Mouse (Mus musculus): ENCODE measurements at regions not wholly inside any gene's neighbourhood (a gene's known extent, or its start where the extent isn't known, plus 50 kb on each side); places are given as distances from the start of the nearest gene placed in this dataset.
A peak's percentile ranks its signal among the peaks of the same experiment; 100 is the strongest.

DNA sequence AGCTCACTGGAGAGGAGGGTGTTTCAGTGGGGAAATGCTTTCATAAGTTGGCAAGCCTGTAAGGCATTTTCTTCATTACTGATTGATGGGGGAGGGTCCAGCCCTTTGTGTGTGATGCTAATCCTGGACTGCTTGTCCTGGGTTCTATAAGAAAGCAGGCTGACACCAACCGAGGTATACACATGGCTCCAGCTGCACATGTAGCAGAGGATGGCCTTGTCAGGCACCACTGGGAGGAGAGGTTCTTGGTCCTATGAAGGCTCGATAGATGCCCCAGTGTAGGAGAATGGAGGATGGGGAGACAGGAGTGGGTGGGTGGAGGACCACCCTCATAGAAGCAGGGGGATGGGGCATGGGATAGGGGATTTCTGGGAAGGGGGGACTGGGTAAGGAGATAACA is 151.0 kb downstream of the Fam173b start:
- Histone ChIP-seq H3K4me2 (ENCODE audit: low read depth, low read length) (no peak overlapping the region), H3K36me3 (replicated peaks; ENCODE audit: control insufficient read depth, insufficient read depth, low read length) (no peaks in the 10 kb centered on the region), H3K9me3 (replicated peaks; ENCODE audit: control insufficient read depth, low read length) (no peaks in the 10 kb centered on the region), H3K9ac (replicated peaks; ENCODE audit: low read depth, low read length) (no peak overlapping the region), H3K4me3 (ENCODE audit: low read depth, low read length) (no peak overlapping the region), H3K27ac (ENCODE audit: low read depth) (no peak overlapping the region), H3K4me1 (ENCODE audit: control insufficient read depth, insufficient read depth) (no peaks in the 10 kb centered on the region), H3K27me3 (ENCODE audit: control insufficient read depth, insufficient read depth, low read length) (no peaks in the 10 kb centered on the region)
- TF ChIP-seq CTCF (IDR thresholded peaks at IDR 0.05; ENCODE audit: low read depth) (no peak), EP300 (IDR thresholded peaks at IDR 0.05; ENCODE audit: low read depth) (no peak)
- ATAC-seq (ENCODE audit: insufficient read depth, low read depth) (no peak), DNase-seq (ENCODE audit: low spot score) (no peak)
- 74% methylated on average over 2 of the region's 2 CpGs for WGBS

DNA sequence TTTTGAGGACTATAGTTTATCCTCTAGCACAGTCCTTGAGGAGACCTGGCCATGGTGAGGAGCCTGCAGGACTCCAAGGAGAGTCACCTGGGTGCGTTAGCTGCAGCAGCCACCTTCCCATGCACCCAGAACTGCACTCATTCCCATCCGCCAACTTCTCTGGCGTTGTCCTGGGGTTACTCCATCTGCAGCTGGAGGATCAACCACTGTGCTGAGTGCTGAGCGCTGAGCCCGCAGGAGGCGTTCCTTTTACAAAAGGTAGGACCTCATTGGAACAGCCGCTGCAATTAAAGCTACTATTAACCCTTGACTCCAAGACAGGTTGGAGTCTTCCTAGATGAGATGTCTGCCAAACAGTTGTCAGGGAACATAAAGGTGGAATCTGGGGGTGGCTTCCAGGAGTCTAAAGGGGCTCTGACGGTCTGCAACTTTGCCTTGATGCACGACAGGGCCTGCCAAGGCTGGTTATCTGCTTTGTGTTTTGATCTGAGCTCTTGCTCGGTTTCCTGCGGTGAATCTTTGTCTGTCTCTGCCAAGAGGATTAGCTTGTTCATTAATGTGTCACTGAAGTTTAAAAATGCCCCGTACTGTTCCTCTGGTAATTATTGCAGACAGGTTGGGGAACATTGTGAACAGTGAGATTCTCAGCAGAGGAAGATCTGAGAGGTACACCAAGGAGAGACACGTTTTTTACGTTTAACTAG is 152.1 kb downstream of the Fam173b start:
- ATAC-seq (ENCODE audit: insufficient read depth, low read depth) (no peak), DNase-seq (ENCODE audit: low spot score) (no peak)
- TF ChIP-seq EP300 (IDR thresholded peaks at IDR 0.05; ENCODE audit: low read depth) (no peak), CTCF (IDR thresholded peaks at IDR 0.05; ENCODE audit: low read depth) (no peak)
- 42% methylated on average over 14 of the region's 14 CpGs for WGBS
- no peak overlapping the region for H3K4me3 ChIP-seq (ENCODE audit: low read depth, low read length)
- no peak overlapping the region for H3K27ac ChIP-seq (ENCODE audit: low read depth)
- no peak overlapping the region for H3K4me2 ChIP-seq (ENCODE audit: low read depth, low read length)
- H3K27me3 ChIP-seq (ENCODE audit: control insufficient read depth, insufficient read depth, low read length), result no peaks in the 10 kb centered on the region
- no peaks in the 10 kb centered on the region for H3K4me1 ChIP-seq (ENCODE audit: control insufficient read depth, insufficient read depth)
- no peaks in the 10 kb centered on the region for H3K9me3 ChIP-seq (replicated peaks; ENCODE audit: control insufficient read depth, low read length)
- no peak overlapping the region for H3K9ac ChIP-seq (replicated peaks; ENCODE audit: low read depth, low read length)
- no peaks in the 10 kb centered on the region for H3K36me3 ChIP-seq (replicated peaks; ENCODE audit: control insufficient read depth, insufficient read depth, low read length)

GRCm38 (mm10) chr15:31768959-31769844 is 167.6 kb downstream of the Fam173b start:
- Histone ChIP-seq H3K9me3 (replicated peaks; ENCODE audit: control insufficient read depth, low read length) (no peaks in the 10 kb centered on the region), H3K27ac (ENCODE audit: low read depth) (no peak overlapping the region), H3K36me3 (replicated peaks; ENCODE audit: control insufficient read depth, insufficient read depth, low read length) (no peaks in the 10 kb centered on the region), H3K4me1 (ENCODE audit: control insufficient read depth, insufficient read depth) (no peaks in the 10 kb centered on the region), H3K27me3 (ENCODE audit: control insufficient read depth, insufficient read depth, low read length) (no peaks in the 10 kb centered on the region), H3K4me2 (ENCODE audit: low read depth, low read length) (no peak overlapping the region), H3K4me3 (ENCODE audit: low read depth, low read length) (no peak overlapping the region), H3K9ac (replicated peaks; ENCODE audit: low read depth, low read length) (no peak overlapping the region)
- TF ChIP-seq EP300 (IDR thresholded peaks at IDR 0.05; ENCODE audit: low read depth), result no peak
- TF ChIP-seq CTCF (IDR thresholded peaks at IDR 0.05; ENCODE audit: low read depth), result no peak
- DNase-seq (ENCODE audit: low spot score) (no peak), ATAC-seq (ENCODE audit: insufficient read depth, low read depth) (no peak)
- WGBS, result 81% methylated on average over 12 of the region's 12 CpGs

DNA sequence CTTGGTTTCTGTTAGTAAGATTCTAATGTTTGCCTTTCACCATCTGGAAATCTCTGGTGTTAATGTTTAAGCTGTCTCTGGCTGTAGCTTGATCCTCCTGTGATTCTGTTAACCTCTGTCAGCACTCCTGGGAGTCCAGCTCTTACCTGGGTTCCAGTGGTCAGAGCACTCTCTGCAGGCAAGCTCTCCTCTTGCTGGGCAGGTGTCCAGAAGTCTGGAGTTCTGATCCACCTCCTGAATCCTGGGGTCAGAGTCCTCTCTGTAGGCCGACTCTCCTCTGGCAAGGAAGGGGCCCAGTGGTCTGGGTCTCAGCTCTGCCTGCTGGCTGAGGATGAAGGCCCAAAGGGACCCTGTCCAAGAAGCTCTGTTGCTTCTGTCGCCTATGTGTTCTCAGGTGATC is 181.4 kb downstream of the Fam173b start:
- Histone ChIP-seq H3K4me2 (ENCODE audit: low read depth, low read length) (no peak overlapping the region), H3K9ac (replicated peaks; ENCODE audit: low read depth, low read length) (no peak overlapping the region), H3K27me3 (ENCODE audit: control insufficient read depth, insufficient read depth, low read length) (no peaks in the 10 kb centered on the region), H3K27ac (ENCODE audit: low read depth) (no peak overlapping the region), H3K4me1 (ENCODE audit: control insufficient read depth, insufficient read depth) (no peaks in the 10 kb centered on the region), H3K36me3 (replicated peaks; ENCODE audit: control insufficient read depth, insufficient read depth, low read length) (no peaks in the 10 kb centered on the region), H3K9me3 (replicated peaks; ENCODE audit: control insufficient read depth, low read length) (no peaks in the 10 kb centered on the region), H3K4me3 (ENCODE audit: low read depth, low read length) (no peak overlapping the region)
- TF ChIP-seq EP300 (IDR thresholded peaks at IDR 0.05; ENCODE audit: low read depth) (no peak), CTCF (IDR thresholded peaks at IDR 0.05; ENCODE audit: low read depth) (no peak)
- no peak for ATAC-seq (ENCODE audit: insufficient read depth, low read depth)
- DNase-seq (ENCODE audit: low spot score), result no peak
- 71% methylated on average over 2 of the region's 2 CpGs for WGBS

GRCm38 (mm10) chr15:31785022-31785421 is 183.4 kb downstream of the Fam173b start:
- DNase-seq (ENCODE audit: low spot score) (no peak), ATAC-seq (ENCODE audit: insufficient read depth, low read depth) (no peak)
- no peak overlapping the region for H3K4me3 ChIP-seq (ENCODE audit: low read depth, low read length)

More at GRCm38 (mm10) chr15:31785022-31785421, 183.4 kb downstream of the Fam173b start:
- Histone ChIP-seq H3K4me2 (ENCODE audit: low read depth, low read length) (no peak overlapping the region), H3K9me3 (replicated peaks; ENCODE audit: control insufficient read depth, low read length) (no peaks in the 10 kb centered on the region), H3K27me3 (ENCODE audit: control insufficient read depth, insufficient read depth, low read length) (no peaks in the 10 kb centered on the region), H3K36me3 (replicated peaks; ENCODE audit: control insufficient read depth, insufficient read depth, low read length) (no peaks in the 10 kb centered on the region), H3K27ac (ENCODE audit: low read depth) (no peak overlapping the region), H3K4me1 (ENCODE audit: control insufficient read depth, insufficient read depth) (no peaks in the 10 kb centered on the region), H3K9ac (replicated peaks; ENCODE audit: low read depth, low read length) (no peak overlapping the region)
- 57% methylated on average over 3 of the region's 3 CpGs for WGBS
- no peak for TF ChIP-seq EP300 (IDR thresholded peaks at IDR 0.05; ENCODE audit: low read depth)
- 0 out of 2 replicates have a peak, but pooled peaks have one; percentile 7 for TF ChIP-seq CTCF (IDR thresholded peaks at IDR 0.05; ENCODE audit: low read depth)

Data from heart, postnatal 0 days (tissue).